Mouse (Mus musculus) layer of hippocampus, postnatal 14 days (tissue): ENCODE data around the gene Gm3252. TPM values are rescaled to one million over a fixed set of nuclear protein-coding genes. Genes with fewer than 3 reads are reported as not detected.
"Not testable (repeated sequence)": the region's sequence is repeated elsewhere in the genome, so short reads cannot be mapped to it uniquely, and the experiment has no call there.

Source experiments
- DNase-seq, 2 experiments: peaks; one replicate each; pipeline ENCODE4 v3.0.0; 2021 to 2022; ENCODE audit warnings: low spot score in 2 of 2, mixed read lengths in 1 of 2
- long read RNA-seq, 2 experiments: library from polyadenylated mRNA; stranded (forward); transcript quantifications; one replicate each; pipeline ENCODE4 v2.0.0; 2021
- total RNA-seq, 2 experiments: library from RNA; stranded (reverse); gene quantifications; 2 replicates each; pipeline ENCODE4 v1.2.3; 2021

Gm3252 gene
- total RNA-seq: under 1 TPM; 0.32 to 0.36 TPM
- long read RNA-seq, experiment 1, partial matches to known transcripts: 0 of 2 reads
- long read RNA-seq, experiment 1, other reads (novel, unspliced or antisense): 2 of 2 reads
- long read RNA-seq, experiment 2, partial matches to known transcripts: 0 of 2 reads
- long read RNA-seq, experiment 2, other reads (novel, unspliced or antisense): 2 of 2 reads

DNA sequence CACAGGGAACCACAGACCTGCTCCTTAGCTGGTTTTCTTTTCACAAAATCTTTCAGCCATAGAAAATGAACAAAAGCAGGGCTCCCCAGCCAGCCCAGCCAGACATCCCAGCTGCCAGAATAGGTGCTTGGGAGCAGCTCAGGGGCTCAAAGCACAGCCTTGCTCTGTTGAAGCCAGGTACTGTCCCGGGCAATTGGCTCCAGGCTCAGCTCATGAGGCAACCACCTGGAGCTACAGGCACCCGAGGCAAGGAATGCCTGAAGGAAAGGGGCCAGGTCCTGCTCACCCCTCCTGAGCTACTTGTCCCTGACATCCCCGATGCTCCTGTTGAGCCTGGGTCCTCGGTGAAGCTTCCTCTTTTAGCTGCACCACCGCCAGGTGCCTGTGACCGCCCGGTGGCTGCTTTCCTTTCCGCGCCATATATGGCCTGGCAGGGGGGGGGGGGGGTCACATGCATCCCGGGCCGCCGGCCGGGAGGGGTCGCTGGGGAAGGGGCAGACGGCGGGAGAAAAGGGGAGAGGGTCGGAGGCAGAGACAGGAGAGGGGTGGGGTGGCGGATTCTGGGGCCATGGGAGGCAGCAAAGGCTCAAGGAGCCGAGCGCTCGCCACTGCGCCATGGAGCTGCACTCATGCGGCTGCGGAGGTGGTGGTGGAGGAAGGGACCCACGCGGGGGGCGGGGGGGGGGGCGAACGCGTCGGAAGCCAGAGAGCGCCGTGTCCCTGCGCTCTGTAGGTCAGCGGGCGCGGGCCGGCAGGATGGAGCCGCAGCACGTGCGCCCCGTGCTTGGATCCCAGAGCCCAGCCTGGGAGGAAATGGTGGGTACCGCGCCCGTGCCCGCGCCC is at the start of gene Gm3252:
TSS of gene Gm3252 (plus strand) at position 738 of the 843 bp plus-strand sequence.
- DNase-seq: not testable (repeated sequence)

DNA sequence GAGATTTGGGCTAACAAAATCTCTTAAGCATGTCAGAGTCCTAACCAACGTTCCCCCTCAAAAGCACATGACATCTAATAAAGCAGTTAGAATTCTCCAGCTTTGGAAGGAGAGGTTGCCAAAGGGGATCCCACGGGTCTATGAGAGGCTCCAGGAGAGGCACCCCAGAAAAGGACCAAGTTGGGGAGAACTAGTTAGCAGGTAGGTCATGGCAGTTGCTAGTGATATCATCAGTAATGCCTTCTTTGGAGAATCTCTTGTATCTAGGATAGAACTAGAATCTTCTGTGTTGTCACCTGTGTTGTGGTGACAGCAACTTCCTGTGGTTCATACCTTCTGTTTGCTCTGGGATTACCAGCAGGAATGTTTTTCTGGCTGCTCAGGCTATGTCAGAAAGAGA is 17.6 kb upstream of the Gm3252 start, which contains the start of gene Gm7876:
TSS of gene Gm7876 (plus strand) at position 301 of the 400 bp plus-strand sequence.
- DNase-seq: not testable (repeated sequence)

DNA sequence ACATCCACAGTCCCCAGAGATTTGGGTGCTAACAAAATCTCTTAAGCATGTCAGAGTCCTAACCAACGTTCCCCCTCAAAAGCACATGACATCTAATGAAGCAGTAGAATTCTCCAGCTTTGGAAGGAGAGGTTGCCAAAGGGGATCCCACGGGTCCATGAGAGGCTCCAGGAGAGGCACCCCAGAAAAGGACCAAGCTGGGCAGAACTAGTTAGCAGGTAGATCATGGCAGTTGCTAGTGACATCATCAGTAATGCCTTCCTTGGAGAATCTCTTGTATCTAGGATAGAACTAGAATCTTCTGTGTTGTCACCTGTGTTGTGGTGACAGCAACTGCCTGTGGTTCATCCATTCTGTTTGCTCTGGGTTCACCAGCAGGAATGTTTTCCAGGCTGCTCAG is 49.5 kb downstream of the Gm3252 start, which contains the start of gene Gm9602:
TSS of gene Gm9602 (plus strand) at position 301 of the 400 bp plus-strand sequence.
- not testable (repeated sequence) for DNase-seq

Other genes starting within 250 kb of the Gm3252 start
- not detected for gene Gm3182, start 245.0 kb upstream of the Gm3252 start, total RNA-seq
- not detected for gene Gm3047, start 171.4 kb upstream of the Gm3252 start, total RNA-seq
- 1 to 10 TPM in 1 of 2 experiments, under 1 TPM in 1; 0.41 to 1.0 TPM for gene Gm8159, start 94.4 kb upstream of the Gm3252 start, total RNA-seq
- gene Gm3239, start 62.6 kb upstream of the Gm3252 start, total RNA-seq: under 1 TPM in 1 of 2 experiments, not detected in 1; 0.43 TPM
- gene Gm7876, start 17.5 kb upstream of the Gm3252 start, total RNA-seq: under 1 TPM in 1 of 2 experiments, not detected in 1; 0.21 TPM
- not detected for gene Gm9602, start 49.6 kb downstream of the Gm3252 start, total RNA-seq
- under 1 TPM in 1 of 2 experiments, not detected in 1; 0.18 TPM for gene Gm3269, start 111.3 kb downstream of the Gm3252 start, total RNA-seq
- 10 to 100 TPM; 10.5 to 17.0 TPM for gene Gm3264, start 128.8 kb downstream of the Gm3252 start, total RNA-seq
- gene Gm3278, start 165.6 kb downstream of the Gm3252 start, total RNA-seq: under 1 TPM in 1 of 2 experiments, not detected in 1; 0.29 TPM